Mouse (Mus musculus) urinary bladder, postnatal 4 days (tissue): ENCODE data around the gene Ttbk1.
"Not testable (repeated sequence)": the region's sequence is repeated elsewhere in the genome, so short reads cannot be mapped to it uniquely, and the experiment has no call there.

Experiments
- DNase-seq, 2 experiments: peaks; one replicate each; pipeline ENCODE4 v3.0.0; 2021 to 2022; ENCODE audit warnings: low spot score in 2 of 2

Ttbk1 gene

DNA sequence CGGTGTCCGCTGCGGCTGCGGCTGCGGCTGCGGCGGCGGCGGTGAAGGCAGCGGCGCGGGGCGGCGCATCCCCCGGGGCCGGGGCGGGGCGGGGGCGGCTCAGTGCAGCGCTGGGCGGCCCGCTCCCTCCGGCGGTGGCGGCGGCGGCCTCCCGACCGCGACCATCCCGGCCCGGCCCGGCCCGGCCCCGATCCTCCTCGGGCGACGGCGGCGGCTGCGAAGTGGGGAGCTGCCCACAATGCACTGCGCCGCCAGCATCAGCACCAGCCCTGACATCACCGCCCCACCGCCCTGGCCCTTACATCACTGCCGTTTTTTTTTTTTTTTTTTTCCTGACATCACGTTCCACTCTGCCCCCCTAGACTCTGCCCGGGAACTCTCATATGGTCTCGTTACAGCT, at the start of gene Ttbk1:
TSS of gene Ttbk1 (minus strand) at position 245 of the 400 bp plus-strand sequence.
- DNase-seq: no peak

DNA sequence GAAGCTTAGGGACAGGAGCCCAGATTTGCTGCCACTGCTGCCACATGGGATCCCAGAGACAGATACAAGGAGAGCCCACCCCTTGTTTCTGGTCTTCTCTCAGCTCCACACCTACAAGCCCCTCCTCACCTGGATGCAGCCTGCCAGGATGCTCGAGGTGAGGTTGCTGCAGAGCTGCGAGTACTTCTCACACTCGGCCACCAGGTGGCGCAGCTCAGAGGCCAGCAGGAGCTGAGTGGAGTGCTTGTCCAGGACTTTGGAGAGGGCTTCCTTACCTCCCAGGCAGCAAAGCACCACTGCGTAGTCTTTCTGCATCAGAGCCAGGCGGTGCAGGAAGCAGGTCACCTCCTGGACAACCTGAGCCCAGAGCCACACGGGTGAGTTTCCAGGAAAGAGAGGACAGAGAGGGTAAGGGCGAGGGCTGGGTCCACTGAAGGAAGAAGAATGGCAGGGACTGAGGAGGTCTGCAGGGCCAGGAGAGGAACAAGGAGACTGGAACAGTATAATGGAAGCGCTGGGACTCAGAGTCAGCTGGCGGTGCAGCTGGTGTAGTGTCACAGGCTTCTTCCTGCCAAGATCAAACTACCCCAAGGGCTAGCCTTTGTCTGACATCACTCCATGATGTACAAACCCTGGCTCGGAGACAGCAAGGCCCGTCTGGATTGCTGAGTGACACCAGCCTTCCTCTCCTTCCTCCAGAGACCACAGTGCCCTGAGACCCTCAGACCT, 38.3 kb upstream of the Ttbk1 start:
- peak; percentile 58 to 84 for DNase-seq

DNA sequence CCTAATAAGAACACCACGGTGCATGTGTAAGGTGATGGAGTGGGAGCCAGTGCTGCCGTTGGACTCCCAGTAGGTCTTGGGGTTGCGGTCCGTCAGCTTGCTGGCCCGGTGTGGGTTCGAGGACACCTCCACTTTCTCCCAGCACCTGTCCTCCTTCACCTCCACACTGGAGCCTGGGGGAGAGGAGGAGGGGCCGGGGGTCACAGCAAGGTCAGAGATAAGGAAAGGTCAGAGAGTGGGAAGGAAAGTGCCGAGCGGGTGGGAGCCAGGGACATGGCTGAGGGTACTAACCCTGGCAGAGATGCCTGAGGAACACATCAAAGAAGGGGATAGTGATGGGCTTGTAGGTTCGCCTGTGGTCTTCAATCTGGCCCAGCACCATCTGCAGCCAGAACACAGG, 37.6 kb upstream of the Ttbk1 start:
- peak in 1 of 2 experiments; percentile 57 for DNase-seq

GRCm38 (mm10) chr17:46521963-46522668, 34.6 kb upstream of the Ttbk1 start:
- peak in 1 of 2 experiments; percentile 59 for DNase-seq

GRCm38 (mm10) chr17:46521174-46521573, 33.7 kb upstream of the Ttbk1 start:
- DNase-seq: no peak

DNA sequence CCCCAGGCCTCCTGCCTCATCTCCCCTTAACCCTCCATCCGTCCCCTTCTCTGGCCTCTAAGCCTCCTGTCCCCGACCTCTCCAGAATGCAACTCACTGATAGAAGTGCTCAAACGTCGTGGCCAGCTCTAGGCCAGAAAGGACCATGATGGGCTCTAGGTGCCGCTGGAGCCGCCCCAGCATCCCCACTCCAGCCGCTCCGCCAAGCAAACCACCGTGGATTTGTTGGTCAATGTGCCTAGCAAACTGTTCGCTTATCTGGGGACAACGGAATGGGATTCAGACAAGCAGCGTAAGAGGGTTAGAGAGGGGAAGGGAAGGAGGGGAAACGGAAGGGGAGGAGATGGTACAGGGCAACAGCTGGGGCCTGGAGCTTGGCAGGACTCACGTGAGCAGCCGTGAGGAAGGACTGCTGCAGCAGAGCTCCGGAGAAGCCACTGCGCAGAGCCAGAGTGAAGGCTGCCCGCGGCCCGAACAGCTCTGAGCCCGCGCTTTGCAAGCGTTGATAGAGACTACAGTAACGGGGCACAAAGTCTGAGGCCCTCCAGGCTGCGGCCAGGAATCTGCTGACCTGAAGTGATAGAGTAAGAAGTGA, 33.0 kb upstream of the Ttbk1 start:
- no peak for DNase-seq

- peak in 1 of 2 experiments; percentile 56 for DNase-seq
These were observed 32.5 kb upstream of the Ttbk1 start for GRCm38 (mm10) chr17:46519971-46520370.

DNA sequence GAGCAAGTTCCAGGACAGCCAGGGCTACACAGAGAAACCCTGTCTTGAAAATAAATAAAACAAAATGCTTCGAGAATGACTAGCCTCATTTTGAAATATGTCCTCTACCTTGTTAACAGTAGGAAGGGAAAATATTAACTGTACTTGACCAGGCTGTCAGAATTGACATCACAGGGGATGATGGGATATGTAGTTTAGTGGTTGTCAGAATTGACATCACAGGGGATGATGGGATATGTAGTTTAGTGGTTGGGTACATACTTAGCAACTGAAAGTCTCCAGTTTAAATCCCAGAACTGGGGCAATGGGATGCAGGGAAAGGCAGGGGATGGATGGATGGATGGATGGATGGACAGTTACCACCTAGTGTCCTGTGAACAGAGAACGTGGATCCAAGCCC, 25.9 kb upstream of the Ttbk1 start:
- DNase-seq: no peak

DNA sequence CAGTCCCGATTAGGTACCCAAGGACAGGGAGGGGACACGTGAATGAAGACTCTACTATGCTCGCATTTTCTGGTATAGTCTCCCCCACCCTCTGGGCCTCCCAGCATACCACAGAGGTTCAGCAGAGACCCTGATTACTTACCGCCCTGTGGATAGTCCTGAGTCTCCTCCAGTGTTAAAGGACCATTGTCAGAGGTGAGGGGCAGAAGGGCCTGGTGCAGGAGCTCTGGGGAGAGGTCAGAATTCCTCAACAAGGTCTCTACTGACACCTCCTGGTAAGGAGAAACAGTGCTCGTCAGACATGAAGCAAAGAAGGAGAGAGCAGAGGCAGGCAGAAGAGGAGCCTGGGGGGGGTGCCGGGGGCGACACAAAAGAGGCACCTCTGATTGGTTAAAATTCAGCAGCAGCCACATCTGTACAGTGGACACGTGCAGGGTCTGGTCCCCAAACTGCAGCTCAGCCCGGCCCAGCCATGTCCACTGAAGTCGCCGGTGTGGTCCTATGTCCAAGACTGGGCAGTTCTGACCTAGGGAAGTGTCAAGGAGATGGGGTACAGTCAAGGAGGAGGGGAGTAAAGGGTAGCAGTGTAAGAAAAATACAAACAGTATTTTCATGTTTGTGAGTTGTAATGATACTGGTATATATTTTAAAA, 23.7 kb upstream of the Ttbk1 start:
- no peak for DNase-seq

DNA sequence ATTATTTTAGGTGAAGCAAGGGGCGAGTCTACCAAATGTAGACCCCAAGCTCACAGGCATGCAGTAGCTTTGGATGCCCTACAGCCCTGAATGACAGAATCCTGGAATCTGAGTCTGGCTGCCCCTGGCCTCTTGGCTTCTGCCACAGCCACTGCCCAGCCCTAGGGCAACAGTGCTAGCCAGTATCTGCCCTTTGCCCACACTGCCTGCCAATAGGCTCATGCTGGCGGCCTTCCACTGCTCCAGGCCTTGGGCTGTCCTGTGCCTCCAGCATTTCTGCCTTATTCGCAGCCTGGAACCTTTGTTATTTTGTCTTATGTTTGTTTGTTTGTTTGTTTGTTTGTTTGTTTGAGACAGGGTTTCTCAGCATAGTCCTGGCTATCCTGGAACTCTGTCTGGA, 18.1 kb upstream of the Ttbk1 start:
- no peak for DNase-seq

DNA sequence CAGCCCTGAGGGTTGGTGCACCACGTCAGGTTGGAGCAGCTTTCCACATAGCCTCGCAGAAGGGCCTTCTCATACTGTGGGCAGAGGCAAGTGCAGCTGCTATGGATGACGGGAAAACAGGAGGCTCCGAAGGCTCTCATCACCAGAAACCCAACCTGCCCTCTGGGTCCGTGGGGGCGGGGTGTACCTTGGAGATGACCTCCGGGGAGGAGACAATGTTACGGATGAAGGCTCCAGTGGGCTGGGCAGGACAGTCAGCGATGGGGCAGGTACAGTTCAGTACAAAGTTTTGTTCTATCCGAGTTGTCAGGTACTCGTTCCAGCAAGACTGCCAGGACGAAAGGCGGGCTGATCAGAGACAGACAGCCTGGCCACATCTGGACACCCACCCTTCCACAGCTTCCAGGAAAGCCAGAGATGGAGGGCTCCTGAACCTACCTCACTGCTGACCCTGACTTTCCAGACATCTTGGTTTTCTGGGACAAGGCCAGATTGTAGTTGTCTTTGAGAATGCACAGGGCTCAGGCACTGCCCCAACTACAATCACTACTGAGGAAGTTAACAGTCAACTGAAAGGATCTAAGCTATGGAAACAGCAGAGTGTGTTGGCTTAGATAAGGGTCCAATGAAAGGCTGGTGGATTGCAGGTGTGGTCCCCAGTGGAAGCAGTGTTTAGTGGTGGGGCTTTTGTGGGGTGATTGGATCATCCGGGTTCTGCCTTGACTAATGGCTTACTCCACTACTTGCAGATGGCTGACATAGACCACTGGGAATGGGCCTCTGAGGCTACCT, 16.6 kb upstream of the Ttbk1 start:
- DNase-seq: no peak

DNA sequence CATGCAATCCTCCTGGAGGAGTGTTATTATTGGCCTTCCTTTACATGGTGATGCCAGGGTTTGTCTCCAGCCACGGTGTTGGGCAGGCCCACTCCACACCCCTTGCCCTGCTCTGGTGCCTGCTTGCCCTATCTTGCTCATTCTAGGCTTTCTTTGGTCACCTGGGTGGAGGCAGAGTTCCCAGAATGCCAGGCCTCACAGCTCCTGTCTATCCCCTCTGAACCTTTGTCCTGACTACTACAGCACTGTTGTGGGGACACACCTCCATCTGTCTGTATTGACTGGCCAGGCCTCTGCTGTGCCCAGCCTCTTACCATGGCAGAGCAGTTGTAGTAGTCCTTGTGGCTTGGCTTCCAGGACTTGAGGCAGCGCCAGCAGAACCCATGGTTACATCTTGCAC, 15.3 kb upstream of the Ttbk1 start:
- no peak for DNase-seq

GRCm38 (mm10) chr17:46497956-46498355, 10.5 kb upstream of the Ttbk1 start:
- no peak for DNase-seq

DNA sequence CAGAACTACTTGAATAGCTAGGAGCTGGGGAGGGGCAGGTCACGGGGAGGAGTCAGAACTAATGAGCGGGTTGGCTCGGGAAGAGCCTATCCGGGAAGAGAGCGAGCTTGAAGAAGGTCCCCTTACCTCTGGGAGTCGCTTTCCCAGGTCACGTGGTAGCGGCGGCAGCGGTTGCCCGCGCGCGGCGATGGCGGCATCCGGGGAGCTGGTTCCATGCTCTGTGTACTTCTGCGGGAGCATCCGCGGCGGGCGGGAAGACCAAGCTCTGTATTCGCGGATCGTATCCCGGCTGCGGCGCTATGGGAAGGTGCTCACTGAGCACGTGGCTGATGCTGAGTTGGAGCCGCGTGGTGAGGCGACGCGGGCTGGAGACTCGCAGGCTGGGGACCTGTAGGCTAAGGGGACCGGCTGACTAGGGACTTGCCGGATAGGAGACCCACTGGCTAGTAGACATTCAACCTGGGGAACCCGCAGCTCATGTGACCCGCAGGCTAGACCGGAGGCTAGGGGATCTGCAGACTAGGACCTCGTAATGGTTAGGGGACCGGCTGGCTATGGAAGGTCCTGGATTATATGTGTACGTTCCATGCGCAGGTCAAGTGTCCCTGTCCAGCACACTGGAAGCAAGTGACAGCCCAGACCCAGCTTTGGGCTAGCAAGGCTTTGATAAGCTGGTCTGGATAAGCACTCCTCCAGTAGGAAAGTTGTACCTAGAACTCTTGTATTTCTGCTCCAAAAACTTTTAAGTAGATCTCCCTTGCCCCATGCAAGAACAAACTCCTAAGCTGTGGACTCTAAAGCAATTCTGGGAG, 9.4 kb upstream of the Ttbk1 start, which contains the start of gene Dnph1:
TSS of gene Dnph1 (plus strand) at position 89 of the 812 bp plus-strand sequence.
- peak; percentile 62 to 68 for DNase-seq

DNA sequence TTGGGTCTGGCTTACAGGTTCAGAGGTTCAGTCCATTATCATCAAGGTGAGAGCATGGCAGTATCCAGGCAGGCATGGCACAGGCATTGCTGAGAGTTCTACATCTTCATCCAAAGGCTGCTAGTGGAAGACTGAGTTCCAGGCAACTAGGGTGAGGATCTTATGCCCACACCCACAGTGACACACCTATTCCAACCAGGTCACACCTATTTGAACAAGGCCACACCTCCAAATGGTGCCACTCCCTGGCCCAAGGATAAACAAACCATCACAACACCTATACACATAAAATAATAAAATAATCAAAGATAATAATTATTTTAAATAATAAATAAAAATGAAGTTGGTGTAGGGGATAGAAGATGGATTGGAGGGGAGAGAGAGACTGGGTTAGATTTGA, 8.6 kb upstream of the Ttbk1 start:
- not testable (repeated sequence) for DNase-seq

DNA sequence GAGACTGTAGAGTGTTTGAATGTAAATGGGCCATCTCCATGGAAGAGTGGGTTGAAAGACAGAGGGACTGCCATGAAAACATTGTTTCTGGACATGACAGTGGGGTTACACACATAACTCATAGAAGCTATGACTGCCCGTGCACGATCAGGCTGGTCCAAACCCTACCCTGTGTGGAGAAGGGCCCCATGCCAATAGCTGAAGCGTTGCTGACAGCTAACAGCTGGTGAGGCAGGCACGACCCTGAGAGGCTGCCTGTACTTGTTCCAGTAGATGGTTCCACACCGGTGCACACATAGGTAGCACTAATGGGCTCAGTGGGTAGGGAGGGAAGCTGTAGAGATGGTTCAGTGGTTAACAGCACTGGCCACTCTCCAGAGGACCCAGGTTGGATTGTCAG, 8.0 kb upstream of the Ttbk1 start:
- no peak for DNase-seq

GRCm38 (mm10) chr17:46486995-46487394, 480 bp downstream of the Ttbk1 start:
- DNase-seq: no peak

GRCm38 (mm10) chr17:46484461-46484875, 3.0 kb downstream of the Ttbk1 start:
- DNase-seq: no peak

DNA sequence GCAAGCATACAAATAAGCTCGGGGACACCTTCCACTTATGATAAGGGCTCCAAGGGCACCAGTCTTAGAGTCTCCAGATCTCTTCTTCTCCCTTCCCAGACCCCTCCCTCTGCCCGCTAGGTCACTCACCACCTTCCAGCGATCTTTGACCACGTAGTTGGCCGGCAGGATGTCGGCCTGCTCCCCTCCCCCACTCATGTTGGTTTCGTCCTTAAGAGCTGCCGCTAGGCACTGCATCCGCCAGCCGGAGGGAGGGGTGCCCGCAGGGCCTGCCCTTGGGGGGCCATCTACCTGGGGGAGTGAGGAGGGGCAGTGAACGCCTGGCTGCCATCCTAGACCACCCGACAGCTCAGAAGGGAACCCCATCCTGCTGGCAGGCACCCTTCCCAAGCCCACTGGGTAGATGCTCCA, 3.4 kb downstream of the Ttbk1 start:
- DNase-seq: no peak

DNA sequence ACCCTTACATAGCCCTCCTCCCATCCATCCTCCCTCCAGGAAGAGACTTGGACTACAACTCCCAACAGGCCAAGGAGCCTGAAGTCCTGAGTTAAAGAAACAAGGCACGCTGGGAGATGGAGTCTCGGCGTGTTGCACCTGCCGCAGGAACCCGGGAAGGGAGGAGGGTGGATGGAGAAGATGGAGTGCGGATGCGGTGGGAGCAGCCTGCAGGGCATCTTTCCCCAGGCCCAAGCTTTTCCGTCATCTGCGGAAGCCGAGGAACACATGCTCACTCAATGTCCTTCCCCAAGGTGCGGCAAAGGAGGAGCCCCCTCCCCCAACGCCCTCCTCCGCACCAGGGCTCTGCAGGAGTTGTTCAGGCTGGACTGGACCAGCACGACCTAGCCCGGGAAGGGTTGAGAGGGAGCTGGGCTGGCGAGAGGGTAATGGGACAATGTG, 3.9 kb downstream of the Ttbk1 start:
- DNase-seq: no peak

DNA sequence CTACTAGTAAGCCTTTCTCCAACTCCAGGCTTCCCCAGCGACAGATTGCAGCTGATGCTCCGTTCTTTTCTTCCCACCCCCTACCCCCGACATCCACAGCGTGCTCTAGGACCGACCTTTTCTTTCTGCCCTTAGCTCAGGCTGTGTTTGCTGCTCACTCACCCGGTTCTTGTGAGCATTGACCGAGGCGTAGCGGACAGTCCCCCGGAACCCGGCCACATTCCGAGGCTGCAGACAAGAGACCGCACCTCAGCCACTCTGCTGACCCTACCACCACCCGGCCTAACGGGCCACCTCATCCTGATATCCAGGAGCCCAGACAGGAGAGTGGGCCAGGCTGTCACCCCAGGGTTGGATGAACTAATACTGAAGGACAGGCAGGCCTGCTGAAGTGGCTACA, 10.2 kb downstream of the Ttbk1 start:
- no peak for DNase-seq
